ENCODE assay signal across 8 mouse cellular contexts in genomic region chr11:78959841-78960520, GRCm38 (mm10). TPM values are rescaled to one million over a fixed set of nuclear protein-coding genes. Genes with fewer than 3 reads are reported as not detected.
DNase-seq lines count a peak whose midpoint lies in the region; ATAC-seq and TF ChIP-seq lines count a peak whose summit lies in the region.

No protein-coding gene starts in this region.

- no peak overlapping the region for H3K9ac ChIP-seq in kidney, embryonic 15.5 days
- H3K9ac ChIP-seq in forebrain, embryonic 12.5 days = no peak overlapping the region

- no peak overlapping the region for H3K4me2 ChIP-seq in kidney, embryonic 15.5 days
- H3K4me2 ChIP-seq in forebrain, embryonic 12.5 days = no peak overlapping the region

- ATAC-seq in CD4-positive, CD25-positive, alpha-beta regulatory T cell, adult 4 months = no peak
- ATAC-seq in kidney, embryonic 15.5 days (replicated peaks; ENCODE audit: low FRiP score) = no peak
- ATAC-seq in forebrain, embryonic 12.5 days (ENCODE audit: low FRiP score) = no peak

- H3K9me3 ChIP-seq in kidney, embryonic 15.5 days (replicated peaks) = no peaks in the 10 kb centered on the region
- H3K9me3 ChIP-seq in forebrain, embryonic 12.5 days = no peaks in the 10 kb centered on the region

- peaks cover 13% of the 10 kb centered on the region for H3K27me3 ChIP-seq in kidney, embryonic 15.5 days
- no peaks in the 10 kb centered on the region for H3K27me3 ChIP-seq in thymus, adult 2 months (ENCODE audit: control insufficient read depth, insufficient read depth, low read length)
- H3K27me3 ChIP-seq in forebrain, embryonic 12.5 days = peaks cover 16% of the 10 kb centered on the region

- H3K36me3 ChIP-seq in kidney, embryonic 15.5 days = no peaks in the 10 kb centered on the region
- peaks cover 25% of the 10 kb centered on the region for H3K36me3 ChIP-seq in thymus, adult 2 months (ENCODE audit: control insufficient read depth, insufficient read depth, low read length)
- no peaks in the 10 kb centered on the region for H3K36me3 ChIP-seq in forebrain, embryonic 12.5 days (replicated peaks)

- 73% methylated on average over 5 of the region's 5 CpGs for WGBS in kidney, embryonic 15.5 days
- WGBS in thymus, adult 2 months = 85% methylated on average over 5 of the region's 5 CpGs
- 64% methylated on average over 5 of the region's 5 CpGs for WGBS in forebrain, embryonic 12.5 days

- TF ChIP-seq CTCF in thymus, adult 2 months (IDR thresholded peaks at IDR 0.05; ENCODE audit: borderline replicate concordance, control insufficient read depth, extremely low read depth, insufficient read depth, low read length, poor library complexity) = no peak

- no peaks in the 10 kb centered on the region for H3K4me1 ChIP-seq in kidney, embryonic 15.5 days
- H3K4me1 ChIP-seq in thymus, adult 2 months (replicated peaks; ENCODE audit: control insufficient read depth, insufficient read depth, low read length) = 0 out of 2 replicates have a peak, but pooled peaks cover 2% of the 10 kb centered on the region
- H3K4me1 ChIP-seq in forebrain, embryonic 12.5 days = no peaks in the 10 kb centered on the region

- TF ChIP-seq POLR2A in thymus, adult 2 months (IDR thresholded peaks at IDR 0.05; ENCODE audit: control insufficient read depth, extremely low read depth, insufficient read depth, low read length, poor library complexity) = no peak

- no peak overlapping the region for H3K27ac ChIP-seq in kidney, embryonic 15.5 days
- no peak overlapping the region for H3K27ac ChIP-seq in thymus, adult 2 months (ENCODE audit: control insufficient read depth, insufficient read depth, low read length)
- H3K27ac ChIP-seq in forebrain, embryonic 12.5 days = no peak overlapping the region

- DNase-seq in CD4-positive, CD25-positive, alpha-beta regulatory T cell, adult 2 months (ENCODE audit: low read depth, low spot score) = peak; percentile 48
- DNase-seq in kidney, postnatal 14 days = peak; percentile 47
- peak; percentile 47 for DNase-seq in thymus, adult 2 months
- no peak for DNase-seq in thymus, postnatal 0 days (ENCODE audit: low spot score)
- peak; percentile 82 for DNase-seq in thymus, postnatal 4 days

- no peak overlapping the region for H3K4me3 ChIP-seq in kidney, embryonic 15.5 days (replicated peaks)
- H3K4me3 ChIP-seq in thymus, adult 2 months (ENCODE audit: control insufficient read depth, insufficient read depth, low read length) = no peak overlapping the region
- no peak overlapping the region for H3K4me3 ChIP-seq in forebrain, embryonic 12.5 days (replicated peaks)

RNA-seq across cellular contexts. Expression of gene Lgals9, which starts 24.8 kb away (rescaled TPM):
- polyA plus RNA-seq in CD4-positive, CD25-positive, alpha-beta regulatory T cell, adult 4 months (2017; shearing (Covaris generic)) = 100 to 1,000 TPM; 289 to 325 TPM
- polyA plus RNA-seq in kidney, embryonic 15.5 days (2015; fragmentation: Nextera tagmentation; extraction: Ambion mirVana) = 40.5 and 49.9 TPM in 2 replicates
- 589 and 601 TPM in 2 replicates for polyA plus RNA-seq in thymus, adult 2 months (2012; rRNA removed)
- polyA plus RNA-seq in thymus, postnatal 0 days (2015; fragmentation: Nextera tagmentation; extraction: Ambion mirVana) = 421 and 488 TPM in 2 replicates
- polyA plus RNA-seq in forebrain, embryonic 12.5 days (2016; fragmentation: Nextera tagmentation; extraction: Ambion mirVana) = 4.8 and 5.7 TPM in 2 replicates

RNA-seq across cellular contexts. Expression of gene Nos2, which starts 39.4 kb away (rescaled TPM):
- polyA plus RNA-seq in CD4-positive, CD25-positive, alpha-beta regulatory T cell, adult 4 months (2017; shearing (Covaris generic)) = not detected
- polyA plus RNA-seq in kidney, embryonic 15.5 days (2015; fragmentation: Nextera tagmentation; extraction: Ambion mirVana) = 2.0 and 2.6 TPM in 2 replicates
- 8.2 and 8.3 TPM in 2 replicates for polyA plus RNA-seq in thymus, adult 2 months (2012; rRNA removed)
- 0.92 and 0.96 TPM in 2 replicates for polyA plus RNA-seq in thymus, postnatal 0 days (2015; fragmentation: Nextera tagmentation; extraction: Ambion mirVana)
- 0.65 and 0.74 TPM in 2 replicates for polyA plus RNA-seq in forebrain, embryonic 12.5 days (2016; fragmentation: Nextera tagmentation; extraction: Ambion mirVana)
